Mouse (Mus musculus): ENCODE data around the gene Dyrk3.

- TF ChIP-seq CTCF (IDR thresholded peaks at IDR 0.05; ENCODE audit: borderline replicate concordance, extremely low read depth, insufficient read depth, insufficient read length) (no peak), POLR2A (IDR thresholded peaks at IDR 0.05; ENCODE audit: borderline replicate concordance, extremely low read depth, insufficient read depth, insufficient read length, poor library complexity, severe bottlenecking) (no peak)
Observed at GRCm38 (mm10) chr1:131175189-131175588, 37.0 kb upstream of the Dyrk3 start.
